Mouse (Mus musculus): ENCODE results near the gene Snd1. TPM values are rescaled to one million over a fixed set of nuclear protein-coding genes. Genes with fewer than 3 reads are reported as not detected.

Gene Snd1
- total and polyA plus RNA-seq, 3 experiments: 97.4 to 153 (median 109) TPM

DNA sequence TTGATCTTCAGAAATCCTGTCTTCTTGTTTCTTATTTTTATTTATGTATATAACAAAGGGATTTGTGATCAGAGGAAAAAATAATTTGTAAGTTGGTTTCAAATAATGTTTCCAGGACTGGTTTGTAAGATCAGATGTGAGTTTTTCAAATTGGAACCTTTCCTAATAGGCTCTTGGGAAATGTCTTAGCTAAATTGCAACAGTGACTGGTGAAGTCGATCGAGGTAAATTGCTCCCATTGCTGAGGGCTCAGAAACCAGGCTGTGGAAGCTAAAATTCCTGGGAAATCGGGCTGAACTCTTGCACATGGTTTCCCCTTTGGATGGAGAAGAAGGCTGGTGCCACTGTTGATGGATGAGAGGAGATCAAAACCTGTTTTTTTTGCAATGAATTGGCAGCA, 111.9 kb downstream of the Snd1 start:
- Histone ChIP-seq H3K27me3 (ENCODE audit: insufficient read depth, low read length) (no peaks in the 10 kb centered on the region), H3K36me3 (replicated peaks) (peaks cover 64% of the 10 kb centered on the region), H3K9me3 (replicated peaks) (no peaks in the 10 kb centered on the region), H3K4me3 (ENCODE audit: low read depth, low read length) (no peak overlapping the region), H3K4me1 (ENCODE audit: insufficient read depth, low read depth, low read length) (peaks cover 4% of the 10 kb centered on the region; the same call in 1 of the 2 replicates)
- no peak for ATAC-seq (ENCODE audit: extremely low read depth, insufficient number of reproducible peaks, low FRiP score, poor library complexity, severe bottlenecking)
- no peak for DNase-seq (ENCODE audit: low spot score)
- TF ChIP-seq CTCF (IDR thresholded peaks at IDR 0.05; ENCODE audit: low read depth, low read length): no peak
- TF ChIP-seq GATA1 (IDR thresholded peaks at IDR 0.05; ENCODE audit: borderline replicate concordance, low read length): no peak
- no peak for TF ChIP-seq GATA2 (IDR thresholded peaks at IDR 0.05; ENCODE audit: borderline replicate concordance, low read depth, low read length)
- no peak for TF ChIP-seq POLR2AphosphoS5 (IDR thresholded peaks at IDR 0.05; ENCODE audit: insufficient replicate concordance, low read depth, low read length)
- TF ChIP-seq TAL1 (conservative IDR thresholded peaks at IDR 0.05; ENCODE audit: low read depth, low read length): no peak

DNA sequence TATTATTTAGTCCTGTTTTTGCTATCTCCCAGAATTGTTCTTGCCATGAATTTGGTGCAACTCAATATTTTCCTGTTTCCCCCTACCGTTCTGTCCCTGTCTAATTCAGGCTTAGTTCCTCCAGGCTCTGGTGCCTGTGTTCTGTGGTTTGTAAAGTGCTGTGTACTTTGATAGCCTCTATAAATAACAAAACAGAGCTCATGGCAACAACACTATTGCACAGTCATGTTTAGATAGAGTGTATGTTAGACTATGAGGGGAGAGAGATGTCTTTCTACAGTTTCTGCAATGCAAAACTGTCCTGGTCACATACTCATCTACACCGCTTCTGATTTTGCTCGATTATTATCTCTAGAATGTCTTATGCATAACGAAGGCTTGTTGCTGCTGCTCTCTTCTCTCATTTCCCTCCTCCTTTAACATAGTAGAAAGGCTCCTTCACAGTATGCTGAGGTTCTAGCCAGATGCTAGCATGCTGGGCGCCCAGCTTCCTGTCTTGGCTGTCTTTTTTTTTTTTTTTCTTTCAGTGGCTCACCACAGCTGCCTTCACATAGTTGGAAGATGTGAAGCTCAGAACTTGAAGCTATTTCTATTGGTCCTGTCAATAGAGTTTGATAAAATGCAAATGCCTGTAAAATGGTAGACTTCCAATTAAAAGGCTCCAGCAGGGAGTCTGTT, 113.7 kb downstream of the Snd1 start:
- H3K4me1 ChIP-seq (ENCODE audit: insufficient read depth, low read depth, low read length): peaks cover 4% of the 10 kb centered on the region; the same call in 1 of the 2 replicates
- peaks cover 68% of the 10 kb centered on the region for H3K36me3 ChIP-seq (replicated peaks)
- TF ChIP-seq GATA1 (IDR thresholded peaks at IDR 0.05; ENCODE audit: borderline replicate concordance, low read length) (no peak), POLR2AphosphoS5 (IDR thresholded peaks at IDR 0.05; ENCODE audit: insufficient replicate concordance, low read depth, low read length) (no peak), GATA2 (IDR thresholded peaks at IDR 0.05; ENCODE audit: borderline replicate concordance, low read depth, low read length) (no peak), CTCF (IDR thresholded peaks at IDR 0.05; ENCODE audit: low read depth, low read length) (no peak), TAL1 (conservative IDR thresholded peaks at IDR 0.05; ENCODE audit: low read depth, low read length) (no peak)
- no peaks in the 10 kb centered on the region for H3K9me3 ChIP-seq (replicated peaks)
- DNase-seq (ENCODE audit: low spot score) (no peak), ATAC-seq (ENCODE audit: extremely low read depth, insufficient number of reproducible peaks, low FRiP score, poor library complexity, severe bottlenecking) (no peak)
- H3K27me3 ChIP-seq (ENCODE audit: insufficient read depth, low read length): no peaks in the 10 kb centered on the region
- H3K4me3 ChIP-seq (ENCODE audit: low read depth, low read length): no peak overlapping the region

GRCm38 (mm10) chr6:28592323-28592893, 117.5 kb downstream of the Snd1 start:
- H3K36me3 ChIP-seq (replicated peaks): peaks cover 78% of the 10 kb centered on the region
- H3K4me1 ChIP-seq (ENCODE audit: insufficient read depth, low read depth, low read length): peaks cover 4% of the 10 kb centered on the region; the same call in 1 of the 2 replicates
- no peak for ATAC-seq (ENCODE audit: extremely low read depth, insufficient number of reproducible peaks, low FRiP score, poor library complexity, severe bottlenecking)
- no peak for DNase-seq (ENCODE audit: low spot score)
- H3K4me3 ChIP-seq (ENCODE audit: low read depth, low read length): no peak overlapping the region
- no peaks in the 10 kb centered on the region for H3K9me3 ChIP-seq (replicated peaks)
- TF ChIP-seq GATA2 (IDR thresholded peaks at IDR 0.05; ENCODE audit: borderline replicate concordance, low read depth, low read length) (no peak), CTCF (IDR thresholded peaks at IDR 0.05; ENCODE audit: low read depth, low read length) (no peak), GATA1 (IDR thresholded peaks at IDR 0.05; ENCODE audit: borderline replicate concordance, low read length) (no peak), TAL1 (conservative IDR thresholded peaks at IDR 0.05; ENCODE audit: low read depth, low read length) (no peak), POLR2AphosphoS5 (IDR thresholded peaks at IDR 0.05; ENCODE audit: insufficient replicate concordance, low read depth, low read length) (no peak)
- H3K27me3 ChIP-seq (ENCODE audit: insufficient read depth, low read length): no peaks in the 10 kb centered on the region

DNA sequence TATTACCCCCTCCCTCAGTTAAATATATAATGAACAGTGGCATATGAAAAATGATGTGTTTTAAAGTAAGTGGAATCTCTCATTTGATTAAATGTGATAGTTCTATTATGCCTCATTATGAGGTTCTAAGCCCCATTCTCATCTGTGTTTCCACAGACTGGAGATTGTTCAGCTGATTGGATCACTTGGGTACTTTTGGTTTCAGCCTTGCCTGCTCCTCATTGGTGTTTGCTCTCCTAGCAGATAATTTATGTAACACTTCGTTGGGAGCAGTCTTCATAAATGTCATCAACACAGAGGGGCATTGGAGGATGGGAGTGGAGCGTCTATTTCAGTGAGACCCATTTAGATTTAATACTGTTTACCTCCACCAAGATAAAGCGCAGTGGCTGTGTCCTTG, 118.8 kb downstream of the Snd1 start:
- Histone ChIP-seq H3K27me3 (ENCODE audit: insufficient read depth, low read length) (no peaks in the 10 kb centered on the region), H3K36me3 (replicated peaks) (peaks cover 74% of the 10 kb centered on the region), H3K9me3 (replicated peaks) (no peaks in the 10 kb centered on the region), H3K4me3 (ENCODE audit: low read depth, low read length) (no peak overlapping the region), H3K4me1 (ENCODE audit: insufficient read depth, low read depth, low read length) (peaks cover under 1% of the 10 kb centered on the region; the same call in 1 of the 2 replicates)
- DNase-seq (ENCODE audit: low spot score) (no peak), ATAC-seq (ENCODE audit: extremely low read depth, insufficient number of reproducible peaks, low FRiP score, poor library complexity, severe bottlenecking) (no peak)
- no peak for TF ChIP-seq GATA1 (IDR thresholded peaks at IDR 0.05; ENCODE audit: borderline replicate concordance, low read length)

- Histone ChIP-seq H3K36me3 (replicated peaks) (peaks cover 72% of the 10 kb centered on the region), H3K9me3 (replicated peaks) (no peaks in the 10 kb centered on the region), H3K27me3 (ENCODE audit: insufficient read depth, low read length) (no peaks in the 10 kb centered on the region), H3K4me3 (ENCODE audit: low read depth, low read length) (no peak overlapping the region), H3K4me1 (ENCODE audit: insufficient read depth, low read depth, low read length) (no peaks in the 10 kb centered on the region)
- no peak for DNase-seq (ENCODE audit: low spot score)
- ATAC-seq (ENCODE audit: extremely low read depth, insufficient number of reproducible peaks, low FRiP score, poor library complexity, severe bottlenecking): no peak
- no peak for TF ChIP-seq POLR2AphosphoS5 (IDR thresholded peaks at IDR 0.05; ENCODE audit: insufficient replicate concordance, low read depth, low read length)
- no peak for TF ChIP-seq GATA2 (IDR thresholded peaks at IDR 0.05; ENCODE audit: borderline replicate concordance, low read depth, low read length)
- no peak for TF ChIP-seq CTCF (IDR thresholded peaks at IDR 0.05; ENCODE audit: low read depth, low read length)
- no peak for TF ChIP-seq TAL1 (conservative IDR thresholded peaks at IDR 0.05; ENCODE audit: low read depth, low read length)
- TF ChIP-seq GATA1 (IDR thresholded peaks at IDR 0.05; ENCODE audit: borderline replicate concordance, low read length): no peak
Observed at GRCm38 (mm10) chr6:28594759-28595158, 119.8 kb downstream of the Snd1 start.

DNA sequence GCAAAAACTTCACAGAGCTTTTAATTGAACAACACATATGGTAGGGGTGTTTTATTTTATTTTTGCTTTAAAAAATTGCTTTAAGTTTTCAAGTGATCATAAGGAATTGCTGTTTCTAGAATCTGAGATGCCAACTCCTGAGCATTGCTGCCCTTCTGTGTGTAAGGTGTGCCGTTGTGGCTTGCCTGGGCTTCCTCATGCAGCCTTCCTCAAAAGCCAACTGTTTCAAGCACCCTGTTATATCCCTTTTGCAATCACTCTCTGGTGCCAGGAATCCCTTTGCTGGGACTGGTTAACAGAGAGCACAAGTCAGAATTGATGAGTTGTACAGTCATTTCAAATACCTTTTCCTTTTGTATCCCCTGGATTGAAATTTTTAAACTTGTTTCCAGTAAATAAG, 120.3 kb downstream of the Snd1 start:
- DNase-seq (ENCODE audit: low spot score) (no peak), ATAC-seq (ENCODE audit: extremely low read depth, insufficient number of reproducible peaks, low FRiP score, poor library complexity, severe bottlenecking) (no peak)
- no peaks in the 10 kb centered on the region for H3K4me1 ChIP-seq (ENCODE audit: insufficient read depth, low read depth, low read length)
- TF ChIP-seq GATA1 (IDR thresholded peaks at IDR 0.05; ENCODE audit: borderline replicate concordance, low read length) (no peak), POLR2AphosphoS5 (IDR thresholded peaks at IDR 0.05; ENCODE audit: insufficient replicate concordance, low read depth, low read length) (no peak), GATA2 (IDR thresholded peaks at IDR 0.05; ENCODE audit: borderline replicate concordance, low read depth, low read length) (no peak), CTCF (IDR thresholded peaks at IDR 0.05; ENCODE audit: low read depth, low read length) (no peak), TAL1 (conservative IDR thresholded peaks at IDR 0.05; ENCODE audit: low read depth, low read length) (no peak)
- peaks cover 67% of the 10 kb centered on the region for H3K36me3 ChIP-seq (replicated peaks)
- H3K27me3 ChIP-seq (ENCODE audit: insufficient read depth, low read length): no peaks in the 10 kb centered on the region
- H3K9me3 ChIP-seq (replicated peaks): no peaks in the 10 kb centered on the region
- H3K4me3 ChIP-seq (ENCODE audit: low read depth, low read length): no peak overlapping the region

All from G1E (cell line).